Mouse (Mus musculus) midbrain, embryonic 13.5 days (tissue): ENCODE data around the gene Mthfd2l. TPM values are rescaled to one million over a fixed set of nuclear protein-coding genes. Genes with fewer than 3 reads are reported as not detected.

Experiments used
- ATAC-seq: fragments of 200-750 bp; cut with Nextera tagmentation; 2 replicates; pipeline ENCODE4 v1.8.0; 2017; ENCODE audit warnings: mild to moderate bottlenecking, moderate TSS enrichment, moderate library complexity
- H3K27ac ChIP-seq: fragments of 300-500 bp; sonication (generic); 2 replicates; pipeline ENCODE4 v1.5.1; 2015; ENCODE audit warnings: inconsistent platforms, mild to moderate bottlenecking, moderate library complexity
- H3K27me3 ChIP-seq: fragments of 300-500 bp; sonication (generic); 2 replicates; pipeline ENCODE4 v1.6.1; 2015; ENCODE audit warnings: mild to moderate bottlenecking, inconsistent platforms
- H3K36me3 ChIP-seq: fragments of 300-500 bp; sonication (generic); 2 replicates; pipeline ENCODE4 v1.6.1; 2015; ENCODE audit warnings: mild to moderate bottlenecking, inconsistent platforms
- H3K4me1 ChIP-seq: fragments of 300-500 bp; sonication (generic); replicated peaks from 2 replicates; pipeline ENCODE4 v1.6.1; 2015; ENCODE audit warnings: inconsistent platforms
- H3K4me2 ChIP-seq: fragments of 300-500 bp; sonication (generic); replicated peaks from 2 replicates; pipeline ENCODE4 v1.6.1; 2015; ENCODE audit warnings: moderate library complexity, mild to moderate bottlenecking, inconsistent platforms
- H3K4me3 ChIP-seq: fragments of 300-500 bp; sonication (generic); replicated peaks from 2 replicates; pipeline ENCODE4 v1.5.1; 2015; ENCODE audit warnings: mild to moderate bottlenecking, inconsistent platforms
- H3K9ac ChIP-seq: fragments of 300-500 bp; sonication (generic); replicated peaks from 2 replicates; pipeline ENCODE4 v1.6.1; 2015; ENCODE audit warnings: mild to moderate bottlenecking, inconsistent platforms
- H3K9me3 ChIP-seq: fragments of 300-500 bp; sonication (generic); 2 replicates; pipeline ENCODE4 v1.6.1; 2016; ENCODE audit warnings: mild to moderate bottlenecking, inconsistent platforms
- WGBS: fragments of 180-500 bp; shearing (Covaris S2); methylation state at CpG from one replicate; pipeline ENCODE4 v1.1.7; 2015; 5-methylcytosine and 5-hydroxymethylcytosine counted together
- polyA plus RNA-seq: library from polyadenylated mRNA; unstranded; fragments of >200 nt; fragmentation: Nextera tagmentation; extraction: Ambion mirVana; gene quantifications from 2 replicates; pipeline ENCODE4 v1.2.1, GENCODE M21; 2015

The Mthfd2l gene
- polyA plus RNA-seq: 98.9 and 99.1 TPM in 2 replicates

GRCm38 (mm10) chr5:90930971-90931851 is at the start of gene Mthfd2l:
Gene Mthfd2l (plus strand): TSS chr5:90931117.
- under 1% methylated on average over 64 of the region's 79 CpGs for WGBS

GRCm38 (mm10) chr5:90881682-90882081 is 49.2 kb upstream of the Mthfd2l start:
- no peaks in the 10 kb centered on the region for H3K27me3 ChIP-seq
- H3K27ac ChIP-seq: no peak overlapping the region
- H3K4me3 ChIP-seq: no peak overlapping the region
- H3K36me3 ChIP-seq: no peaks in the 10 kb centered on the region
- H3K4me2 ChIP-seq: no peak overlapping the region
- no peaks in the 10 kb centered on the region for H3K9me3 ChIP-seq
- H3K4me1 ChIP-seq: no peaks in the 10 kb centered on the region
- 89% methylated on average over 5 of the region's 5 CpGs for WGBS
- H3K9ac ChIP-seq: no peak overlapping the region
- ATAC-seq: no peak

More at GRCm38 (mm10) chr5:90930971-90931851, at the start of gene Mthfd2l:
- peak; percentile 99 for ATAC-seq
- Histone ChIP-seq H3K27me3 (no peaks in the 10 kb centered on the region), H3K27ac (peak within 1 kb of the TSS; percentile 99), H3K36me3 (peaks cover 11% of the 10 kb centered on the region), H3K9me3 (no peaks in the 10 kb centered on the region), H3K4me3 (peak within 1 kb of the TSS; percentile 78), H3K4me1 (peaks cover 18% of the 10 kb centered on the region), H3K4me2 (peak within 1 kb of the TSS; percentile 59), H3K9ac (peak within 1 kb of the TSS; percentile 97)

GRCm38 (mm10) chr5:90882146-90882545 is 48.8 kb upstream of the Mthfd2l start:
- no peak for ATAC-seq
- Histone ChIP-seq H3K9ac (no peak overlapping the region), H3K36me3 (no peaks in the 10 kb centered on the region), H3K4me3 (no peak overlapping the region), H3K27ac (no peak overlapping the region), H3K4me1 (no peaks in the 10 kb centered on the region), H3K27me3 (no peaks in the 10 kb centered on the region), H3K4me2 (no peak overlapping the region), H3K9me3 (no peaks in the 10 kb centered on the region)
- 80% methylated on average over 5 of the region's 5 CpGs for WGBS

DNA sequence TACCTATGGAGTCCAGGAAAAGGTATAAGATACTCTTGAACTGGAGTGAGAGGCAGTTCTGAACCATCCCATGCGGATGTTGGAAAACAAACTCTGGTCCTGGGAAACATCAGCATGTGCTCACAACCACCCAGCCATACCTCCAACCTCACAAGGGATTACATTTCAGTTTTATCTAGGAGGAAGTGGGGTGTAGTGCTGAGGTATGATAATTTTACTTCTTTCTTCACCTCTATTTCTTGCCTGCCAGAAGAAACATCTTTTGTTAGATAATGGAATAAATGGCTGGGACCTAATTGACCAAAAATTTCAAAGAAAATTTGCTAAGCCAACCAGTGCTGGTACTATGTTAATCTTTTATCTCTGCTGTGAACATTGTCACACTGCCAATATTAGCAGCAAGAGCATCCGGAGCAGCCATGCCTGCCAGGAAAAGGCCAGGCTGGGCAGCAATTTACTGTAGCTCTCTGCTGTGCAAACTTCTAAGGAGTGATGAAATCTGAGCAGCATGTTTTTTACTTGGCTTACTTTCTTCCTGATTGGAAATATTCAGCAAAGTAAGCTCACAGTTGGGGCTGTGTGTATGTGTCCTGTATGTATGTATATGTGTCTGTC is 46.2 kb upstream of the Mthfd2l start:
- Histone ChIP-seq H3K4me1 (no peaks in the 10 kb centered on the region), H3K27me3 (no peaks in the 10 kb centered on the region), H3K4me3 (no peak overlapping the region), H3K36me3 (no peaks in the 10 kb centered on the region), H3K9ac (no peak overlapping the region), H3K9me3 (no peaks in the 10 kb centered on the region), H3K4me2 (no peak overlapping the region), H3K27ac (no peak overlapping the region)
- 80% methylated on average over 2 of the region's 2 CpGs for WGBS
- ATAC-seq: no peak

DNA sequence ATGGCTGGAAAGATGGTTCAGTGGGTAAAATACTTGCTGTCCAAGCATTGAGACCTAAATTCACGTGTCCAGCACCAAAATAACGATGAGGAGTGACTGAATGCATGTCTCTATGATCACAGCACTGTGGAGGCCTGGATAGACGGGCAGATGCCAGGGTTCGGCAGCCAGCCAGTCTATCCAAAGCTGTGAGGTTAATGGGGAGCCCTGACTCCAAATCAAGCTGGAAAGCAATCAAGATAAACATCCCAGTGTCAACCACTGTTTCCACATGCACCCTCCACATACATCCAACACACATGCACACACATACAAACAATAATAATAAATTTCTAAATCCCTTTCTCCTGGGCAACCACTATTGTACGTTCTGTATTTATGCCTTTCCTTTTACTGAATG is 42.3 kb upstream of the Mthfd2l start:
- 78% methylated on average over 5 of the region's 5 CpGs for WGBS
- H3K27me3 ChIP-seq: no peaks in the 10 kb centered on the region

GRCm38 (mm10) chr5:90890519-90891463 is 40.1 kb upstream of the Mthfd2l start, which contains the start of gene Cxcl1:
Gene Cxcl1 (plus strand): TSS chr5:90891241.
- ATAC-seq: peak; percentile 88
- Histone ChIP-seq H3K27ac (no peak within 1 kb of the TSS), H3K9ac (peak within 1 kb of the TSS; percentile 59), H3K4me2 (peak within 1 kb of the TSS; percentile 90), H3K4me1 (peaks cover 11% of the 10 kb centered on the region; the same call in 1 of the 2 replicates), H3K36me3 (no peaks in the 10 kb centered on the region), H3K4me3 (peak within 1 kb of the TSS; percentile 50), H3K27me3 (no peaks in the 10 kb centered on the region), H3K9me3 (no peaks in the 10 kb centered on the region)
- WGBS: 6% methylated on average over 30 of the region's 30 CpGs

More for the DNA sequence above, 42.3 kb upstream of the Mthfd2l start:
- H3K4me1 ChIP-seq: peaks cover 11% of the 10 kb centered on the region; the same call in 1 of the 2 replicates
- no peak overlapping the region for H3K4me3 ChIP-seq
- no peaks in the 10 kb centered on the region for H3K36me3 ChIP-seq
- no peak overlapping the region for H3K4me2 ChIP-seq
- no peak for ATAC-seq
- no peak overlapping the region for H3K9ac ChIP-seq
- H3K27ac ChIP-seq: no peak overlapping the region
- no peaks in the 10 kb centered on the region for H3K9me3 ChIP-seq

GRCm38 (mm10) chr5:90891464-90891813 is 39.5 kb upstream of the Mthfd2l start:
- Histone ChIP-seq H3K9me3 (no peaks in the 10 kb centered on the region), H3K4me2 (peak overlapping the region; percentile 90), H3K27ac (no peak overlapping the region), H3K4me3 (peak overlapping the region; percentile 50), H3K4me1 (peaks cover 11% of the 10 kb centered on the region; the same call in 1 of the 2 replicates), H3K27me3 (no peaks in the 10 kb centered on the region), H3K36me3 (no peaks in the 10 kb centered on the region), H3K9ac (peak overlapping the region; percentile 59)
- 26% methylated on average over 10 of the region's 10 CpGs for WGBS
- no peak; the same call in 1 of the 2 replicates for ATAC-seq

GRCm38 (mm10) chr5:90894231-90894630 is 36.7 kb upstream of the Mthfd2l start:
- Histone ChIP-seq H3K4me1 (peaks cover 11% of the 10 kb centered on the region; the same call in 1 of the 2 replicates), H3K4me2 (no peak overlapping the region), H3K9me3 (no peaks in the 10 kb centered on the region), H3K36me3 (no peaks in the 10 kb centered on the region), H3K4me3 (no peak overlapping the region), H3K9ac (no peak overlapping the region), H3K27ac (no peak overlapping the region), H3K27me3 (no peaks in the 10 kb centered on the region)
- 80% methylated on average over 8 of the region's 8 CpGs for WGBS
- no peak for ATAC-seq

DNA sequence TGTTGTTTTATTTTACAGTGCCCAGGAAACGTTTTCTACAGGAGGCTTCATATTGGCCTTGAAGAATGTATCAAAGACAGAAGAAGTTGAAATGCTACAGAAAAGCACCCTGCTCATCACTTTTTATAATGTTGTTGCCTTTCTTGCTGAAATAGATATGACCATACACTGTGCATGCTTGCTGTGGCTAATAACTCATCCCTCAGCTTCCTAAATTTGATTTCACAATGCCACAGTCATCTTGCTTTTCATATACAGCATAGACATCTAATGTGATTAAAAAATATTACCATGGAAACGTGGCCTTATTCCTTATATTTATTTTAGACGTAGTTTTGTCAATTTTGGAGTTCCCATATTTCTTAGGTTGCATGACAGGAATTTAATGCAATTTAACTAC is 33.5 kb upstream of the Mthfd2l start:
- Histone ChIP-seq H3K27ac (no peak overlapping the region), H3K4me3 (no peak overlapping the region), H3K4me2 (no peak overlapping the region), H3K36me3 (no peaks in the 10 kb centered on the region), H3K27me3 (no peaks in the 10 kb centered on the region), H3K9ac (no peak overlapping the region), H3K9me3 (no peaks in the 10 kb centered on the region), H3K4me1 (no peaks in the 10 kb centered on the region)
- WGBS: 79% methylated on average over 3 of the region's 3 CpGs
- no peak for ATAC-seq

DNA sequence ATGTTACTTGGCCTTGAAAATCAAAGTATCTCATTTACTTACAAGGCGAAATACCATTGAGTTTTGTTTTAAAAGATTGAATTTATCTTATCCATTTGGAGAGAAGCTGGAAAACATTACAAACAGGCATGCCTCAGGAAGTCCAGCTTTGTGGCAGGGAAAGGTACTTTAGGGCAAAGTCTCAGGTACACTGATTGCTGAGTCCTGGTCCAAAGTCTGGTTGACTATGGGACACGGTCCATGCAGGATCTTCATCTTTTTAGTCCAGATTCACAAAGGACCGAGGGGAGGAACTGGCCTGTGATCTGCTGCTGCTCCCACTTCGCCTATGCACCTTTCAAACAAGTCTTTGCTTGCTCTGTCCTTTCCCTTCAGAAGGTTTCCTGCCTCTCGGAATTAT is 31.6 kb upstream of the Mthfd2l start:
- Histone ChIP-seq H3K27me3 (peaks cover 8% of the 10 kb centered on the region), H3K4me1 (peaks cover 11% of the 10 kb centered on the region), H3K9me3 (no peaks in the 10 kb centered on the region), H3K27ac (no peak overlapping the region), H3K4me3 (no peak overlapping the region), H3K4me2 (no peak overlapping the region), H3K9ac (no peak overlapping the region), H3K36me3 (no peaks in the 10 kb centered on the region)
- no peak for ATAC-seq
- WGBS: 84% methylated on average over 5 of the region's 5 CpGs

- Histone ChIP-seq H3K4me3 (no peak overlapping the region), H3K27me3 (peaks cover 16% of the 10 kb centered on the region), H3K9me3 (no peaks in the 10 kb centered on the region), H3K36me3 (no peaks in the 10 kb centered on the region), H3K4me2 (no peak overlapping the region), H3K27ac (no peak overlapping the region), H3K9ac (no peak overlapping the region), H3K4me1 (peaks cover 11% of the 10 kb centered on the region)
- WGBS: 61% methylated on average over 7 of the region's 7 CpGs
- no peak for ATAC-seq
Observed at GRCm38 (mm10) chr5:90900147-90900546, 30.8 kb upstream of the Mthfd2l start.
